ENCODE assay signal across 22 mouse cellular contexts in genomic region chr2:32737008-32737407, GRCm38 (mm10). TPM values are rescaled to one million over a fixed set of nuclear protein-coding genes. Genes with fewer than 3 reads are reported as not detected.
A peak's percentile ranks its signal among the peaks of the same experiment; 100 is the strongest.
DNase-seq lines count a peak whose midpoint lies in the region; ATAC-seq and TF ChIP-seq lines count a peak whose summit lies in the region.
"Had no signal": no experiment of that assay in that cellular context is flagged by ENCODE, and none has a peak within 500 bp of the region (broad histone marks: within the 10 kb centered on the region; RNA-seq: fewer than 3 reads in every experiment).

No protein-coding gene starts in this region.

- peaks cover 20% of the 10 kb centered on the region for H3K4me1 ChIP-seq in heart, adult 2 months (ENCODE audit: control insufficient read depth, insufficient read depth, low read length)
- H3K4me1 ChIP-seq in hindbrain, postnatal 0 days (ENCODE audit: insufficient read depth, low read length), result peaks cover 10% of the 10 kb centered on the region; the same call in 1 of the 2 replicates
- peaks cover 7% of the 10 kb centered on the region; the same call in 1 of the 2 replicates for H3K4me1 ChIP-seq in hindbrain, embryonic 14.5 days (replicated peaks; ENCODE audit: control insufficient read depth, insufficient read depth, low read length)
- H3K4me1 ChIP-seq in bone marrow macrophage, adult 2 months (ENCODE audit: control insufficient read depth, insufficient read depth, low read length), result peaks cover 44% of the 10 kb centered on the region

- no peak for TF ChIP-seq POLR2A in heart, adult 2 months (IDR thresholded peaks at IDR 0.05; ENCODE audit: insufficient read depth, low read depth, low read length)
- no peak for TF ChIP-seq POLR2A in bone marrow macrophage, adult 2 months (IDR thresholded peaks at IDR 0.05; ENCODE audit: borderline replicate concordance, low read depth, low read length)

- no peak for ATAC-seq in hindbrain, postnatal 0 days
- ATAC-seq in hindbrain, embryonic 14.5 days (ENCODE audit: low FRiP score), result no peak
- peak; percentile 58 for ATAC-seq in granulocyte monocyte progenitor cell, adult 5-6 weeks (replicated peaks; ENCODE audit: poor library complexity, severe bottlenecking)
- ATAC-seq: activated CD4-positive, CD25-positive, alpha-beta regulatory T cell, adult 4 months; inflammation-experienced regulatory T-cells, adult 6 months; Patski had no signal

- TF ChIP-seq CTCF in heart, adult 2 months (IDR thresholded peaks at IDR 0.05), result peak; percentile 18; the same call in 1 of the 2 replicates
- TF ChIP-seq CTCF in hindbrain, postnatal 0 days (IDR thresholded peaks at IDR 0.05; ENCODE audit: low read depth), result 0 out of 2 replicates have a peak, but pooled peaks have one; percentile 1
- no peak for TF ChIP-seq CTCF in bone marrow macrophage, adult 2 months (IDR thresholded peaks at IDR 0.05; ENCODE audit: low read depth, low read length)

- peak overlapping the region; percentile 79 for H3K27ac ChIP-seq in heart, adult 2 months
- no peak overlapping the region for H3K27ac ChIP-seq in hindbrain, postnatal 0 days
- H3K27ac ChIP-seq in hindbrain, embryonic 14.5 days, result no peak overlapping the region
- H3K27ac ChIP-seq in bone marrow macrophage, adult 2 months (ENCODE audit: insufficient read depth, low read depth, low read length), result peak overlapping the region; percentile 65
- H3K27ac ChIP-seq: embryonic facial prominence, embryonic 15.5 days; forebrain, embryonic 12.5 days; kidney, postnatal 0 days; liver, embryonic 15.5 days; midbrain, embryonic 12.5 days had no signal

- no peak overlapping the region for H3K4me3 ChIP-seq in heart, adult 2 months
- H3K4me3 ChIP-seq in hindbrain, postnatal 0 days (ENCODE audit: low read length), result no peak overlapping the region
- H3K4me3 ChIP-seq in hindbrain, embryonic 14.5 days (replicated peaks; ENCODE audit: low read length), result no peak overlapping the region
- no peak overlapping the region for H3K4me3 ChIP-seq in bone marrow macrophage, adult 2 months (ENCODE audit: insufficient read depth, low read length)
- H3K4me3 ChIP-seq: embryonic facial prominence, embryonic 15.5 days; forebrain, embryonic 12.5 days; liver, embryonic 15.5 days; midbrain, embryonic 12.5 days; myocyte had no signal

- intact Hi-C loops in heart, adult 2 months (cut with DNase I), result no loop called here

- no peaks in the 10 kb centered on the region for H3K9me3 ChIP-seq in hindbrain, postnatal 0 days (ENCODE audit: low read length)
- no peaks in the 10 kb centered on the region for H3K9me3 ChIP-seq in hindbrain, embryonic 14.5 days (ENCODE audit: control insufficient read depth, low read length)
- H3K9me3 ChIP-seq: embryonic facial prominence, embryonic 15.5 days; forebrain, embryonic 12.5 days; liver, embryonic 15.5 days; midbrain, embryonic 12.5 days had no signal

- 39% methylated on average over 6 of the region's 6 CpGs for WGBS in heart, adult 2 months
- 49% methylated on average over 6 of the region's 6 CpGs for WGBS in hindbrain, postnatal 0 days
- WGBS in hindbrain, embryonic 14.5 days, result 59% methylated on average over 6 of the region's 6 CpGs

- H3K36me3 ChIP-seq in heart, adult 2 months (ENCODE audit: control insufficient read depth, insufficient read depth, low read length), result peaks cover 8% of the 10 kb centered on the region
- no peaks in the 10 kb centered on the region for H3K36me3 ChIP-seq in hindbrain, postnatal 0 days (ENCODE audit: insufficient read depth, low read length)
- no peaks in the 10 kb centered on the region for H3K36me3 ChIP-seq in hindbrain, embryonic 14.5 days (replicated peaks; ENCODE audit: control insufficient read depth, insufficient read depth)
- H3K36me3 ChIP-seq: embryonic facial prominence, embryonic 15.5 days; forebrain, embryonic 12.5 days; liver, embryonic 15.5 days; midbrain, embryonic 12.5 days had no signal

- 0 out of 2 replicates have a peak overlapping the region, but pooled peaks have one; percentile 17 for H3K9ac ChIP-seq in heart, adult 2 months (ENCODE audit: low read depth, low read length)
- no peak overlapping the region for H3K9ac ChIP-seq in hindbrain, postnatal 0 days (replicated peaks; ENCODE audit: low read length)
- H3K9ac ChIP-seq in hindbrain, embryonic 14.5 days, result no peak overlapping the region
- H3K9ac ChIP-seq: embryonic facial prominence, embryonic 15.5 days; forebrain, embryonic 12.5 days; liver, embryonic 15.5 days; midbrain, embryonic 12.5 days had no signal

- no peak for DNase-seq in heart, adult 2 months
- no peak for DNase-seq in heart, adult 9 months (ENCODE audit: low spot score in 2 of 2)
- DNase-seq in hindbrain, postnatal 0 days (ENCODE audit: low spot score), result no peak
- no peak for DNase-seq in hindbrain, embryonic 14.5 days (ENCODE audit: low spot score)
- no peak for DNase-seq in adrenal gland, postnatal 25 days
- DNase-seq in right cerebral cortex, postnatal 10 days (ENCODE audit: low spot score in 2 of 2), result no peak
- DNase-seq: cerebellum, adult 9-11 months; left cerebral cortex, postnatal 4 days; retina, postnatal 1 day; thymus, postnatal 25 days had no signal

- no peak for TF ChIP-seq EP300 in heart, adult 2 months (IDR thresholded peaks at IDR 0.05; ENCODE audit: insufficient read depth, low read depth, low read length)

- peaks cover 2% of the 10 kb centered on the region; the same call in 1 of the 2 replicates for H3K27me3 ChIP-seq in heart, adult 2 months (ENCODE audit: control insufficient read depth, insufficient read depth, low read length)
- no peaks in the 10 kb centered on the region for H3K27me3 ChIP-seq in hindbrain, postnatal 0 days (ENCODE audit: insufficient read depth, low read length)
- no peaks in the 10 kb centered on the region for H3K27me3 ChIP-seq in hindbrain, embryonic 14.5 days (ENCODE audit: control insufficient read depth, insufficient read depth, low read length)
- H3K27me3 ChIP-seq: midbrain, embryonic 12.5 days had no signal

- H3K79me2 ChIP-seq in heart, adult 2 months (replicated peaks; ENCODE audit: control insufficient read depth, insufficient read depth, low read length), result peaks cover 5% of the 10 kb centered on the region

- no peak overlapping the region for H3K4me2 ChIP-seq in hindbrain, postnatal 0 days (ENCODE audit: low read depth, low read length)
- H3K4me2 ChIP-seq in hindbrain, embryonic 14.5 days (replicated peaks), result no peak overlapping the region
- H3K4me2 ChIP-seq: embryonic facial prominence, embryonic 15.5 days; forebrain, embryonic 12.5 days; liver, embryonic 15.5 days; midbrain, embryonic 12.5 days had no signal

RNA-seq across cellular contexts. Expression of gene 6330409D20Rik, which starts 3.8 kb away (rescaled TPM):
- total RNA-seq in heart, adult 2 months (2021), result not detected
- not detected in 2 replicates for polyA plus RNA-seq in heart, adult 2 months (2012; rRNA removed)
- 1.7 and 3.2 TPM in 2 replicates for total RNA-seq in hindbrain, postnatal 0 days (2014; rRNA removed)
- 3.6 and 5.1 TPM in 2 replicates for polyA plus RNA-seq in hindbrain, postnatal 0 days (2015; fragmentation: Nextera tagmentation; extraction: Ambion mirVana)
- polyA plus RNA-seq in hindbrain, embryonic 14.5 days (2014; fragmentation: Nextera tagmentation; extraction: Ambion mirVana), result 3.8 and 4.5 TPM in 2 replicates
- polyA plus RNA-seq in bone marrow macrophage, adult 2 months (2012; ENCODE audit: insufficient read depth, insufficient read length, missing spikeins), result not detected in 2 replicates
- total RNA-seq in granulocyte monocyte progenitor cell, adult 5-6 weeks (2014; fragmentation: Nextera tagmentation), result not detected in 2 replicates
- total RNA-seq in granulocyte monocyte progenitor cell, adult 5-6 weeks (2017), result not detected in 2 replicates
- not detected in 2 replicates for total RNA-seq in adrenal gland, postnatal 25 days (2021)
- total RNA-seq: heart, adult 8-10 months had no signal
- polyA plus RNA-seq: kidney, postnatal 0 days; liver, embryonic 15.5 days; myocyte; Patski had no signal

RNA-seq across cellular contexts. Expression of gene Sh2d3c, which starts 16.2 kb away (rescaled TPM):
- 10 to 100 TPM; 27.1 to 28.9 TPM for total RNA-seq in heart, adult 2 months (2021)
- polyA plus RNA-seq in heart, adult 2 months (2012; rRNA removed), result 38.7 and 52.8 TPM in 2 replicates
- 43.8 and 56.9 TPM in 2 replicates for total RNA-seq in hindbrain, postnatal 0 days (2014; rRNA removed)
- 49.5 and 52.8 TPM in 2 replicates for polyA plus RNA-seq in hindbrain, postnatal 0 days (2015; fragmentation: Nextera tagmentation; extraction: Ambion mirVana)
- 43.5 and 47.9 TPM in 2 replicates for polyA plus RNA-seq in hindbrain, embryonic 14.5 days (2014; fragmentation: Nextera tagmentation; extraction: Ambion mirVana)
- 19.3 and 22.0 TPM in 2 replicates for polyA plus RNA-seq in bone marrow macrophage, adult 2 months (2012; ENCODE audit: insufficient read depth, insufficient read length, missing spikeins)
- 14.3 and 17.6 TPM in 2 replicates for total RNA-seq in granulocyte monocyte progenitor cell, adult 5-6 weeks (2014; fragmentation: Nextera tagmentation)
- total RNA-seq in granulocyte monocyte progenitor cell, adult 5-6 weeks (2017), result 11.2 and 12.7 TPM in 2 replicates
- 14.3 and 23.7 TPM in 2 replicates for total RNA-seq in adrenal gland, postnatal 25 days (2021)

RNA-seq across cellular contexts. Expression of gene Tor2a, which starts 20.0 kb away (rescaled TPM):
- total RNA-seq in heart, adult 2 months (2021), result 1 to 10 TPM; 8.2 to 9.4 TPM
- 19.4 and 22.2 TPM in 2 replicates for polyA plus RNA-seq in heart, adult 2 months (2012; rRNA removed)
- 75.1 and 81.1 TPM in 2 replicates for total RNA-seq in hindbrain, postnatal 0 days (2014; rRNA removed)
- polyA plus RNA-seq in hindbrain, postnatal 0 days (2015; fragmentation: Nextera tagmentation; extraction: Ambion mirVana), result 48.2 and 49.1 TPM in 2 replicates
- 49.8 and 53.1 TPM in 2 replicates for polyA plus RNA-seq in hindbrain, embryonic 14.5 days (2014; fragmentation: Nextera tagmentation; extraction: Ambion mirVana)
- 32.1 and 33.9 TPM in 2 replicates for polyA plus RNA-seq in bone marrow macrophage, adult 2 months (2012; ENCODE audit: insufficient read depth, insufficient read length, missing spikeins)
- total RNA-seq in granulocyte monocyte progenitor cell, adult 5-6 weeks (2014; fragmentation: Nextera tagmentation), result 15.4 and 33.4 TPM in 2 replicates
- 19.0 and 28.7 TPM in 2 replicates for total RNA-seq in granulocyte monocyte progenitor cell, adult 5-6 weeks (2017)
- total RNA-seq in adrenal gland, postnatal 25 days (2021), result 24.7 and 30.8 TPM in 2 replicates

RNA-seq across cellular contexts. Expression of gene Cdk9, which starts 24.1 kb away (rescaled TPM):
- total RNA-seq in heart, adult 2 months (2021), result 10 to 100 TPM; 21.0 to 25.3 TPM
- 42.3 and 49.3 TPM in 2 replicates for polyA plus RNA-seq in heart, adult 2 months (2012; rRNA removed)
- total RNA-seq in hindbrain, postnatal 0 days (2014; rRNA removed), result 108 and 116 TPM in 2 replicates
- 61.1 and 65.3 TPM in 2 replicates for polyA plus RNA-seq in hindbrain, postnatal 0 days (2015; fragmentation: Nextera tagmentation; extraction: Ambion mirVana)
- polyA plus RNA-seq in hindbrain, embryonic 14.5 days (2014; fragmentation: Nextera tagmentation; extraction: Ambion mirVana), result 59.7 and 61.6 TPM in 2 replicates
- 192 and 210 TPM in 2 replicates for polyA plus RNA-seq in bone marrow macrophage, adult 2 months (2012; ENCODE audit: insufficient read depth, insufficient read length, missing spikeins)
- total RNA-seq in granulocyte monocyte progenitor cell, adult 5-6 weeks (2014; fragmentation: Nextera tagmentation), result 89.5 and 102 TPM in 2 replicates
- 44.8 and 54.3 TPM in 2 replicates for total RNA-seq in granulocyte monocyte progenitor cell, adult 5-6 weeks (2017)
- total RNA-seq in adrenal gland, postnatal 25 days (2021), result 83.6 and 96.8 TPM in 2 replicates

RNA-seq across cellular contexts. Expression of gene Fpgs, which starts 33.1 kb away (rescaled TPM):
- 1 to 10 TPM; 4.6 to 5.7 TPM for total RNA-seq in heart, adult 2 months (2021)
- polyA plus RNA-seq in heart, adult 2 months (2012; rRNA removed), result 17.8 and 18.0 TPM in 2 replicates
- 23.1 and 32.6 TPM in 2 replicates for total RNA-seq in hindbrain, postnatal 0 days (2014; rRNA removed)
- polyA plus RNA-seq in hindbrain, postnatal 0 days (2015; fragmentation: Nextera tagmentation; extraction: Ambion mirVana), result 22.8 and 23.4 TPM in 2 replicates
- 14.8 and 16.3 TPM in 2 replicates for polyA plus RNA-seq in hindbrain, embryonic 14.5 days (2014; fragmentation: Nextera tagmentation; extraction: Ambion mirVana)
- 4.3 and 5.1 TPM in 2 replicates for polyA plus RNA-seq in bone marrow macrophage, adult 2 months (2012; ENCODE audit: insufficient read depth, insufficient read length, missing spikeins)
- 24.2 and 34.0 TPM in 2 replicates for total RNA-seq in granulocyte monocyte progenitor cell, adult 5-6 weeks (2014; fragmentation: Nextera tagmentation)
- total RNA-seq in granulocyte monocyte progenitor cell, adult 5-6 weeks (2017), result 19.0 and 20.7 TPM in 2 replicates
- 12.5 and 15.4 TPM in 2 replicates for total RNA-seq in adrenal gland, postnatal 25 days (2021)

Comparison
In these comparisons a context has a peak if more than half of its experiments do, and no peak if none do; other contexts are left out.
1. H3K27ac ChIP-seq: peak in heart, adult 2 months (single experiment) and bone marrow macrophage, adult 2 months (single experiment); none in hindbrain, postnatal 0 days (single experiment) and hindbrain, embryonic 14.5 days (single experiment).